Mouse (Mus musculus) hindbrain, embryonic 12.5 days (tissue): ENCODE results near the gene Inpp5f. TPM values are rescaled to one million over a fixed set of nuclear protein-coding genes. Genes with fewer than 3 reads are reported as not detected.
"Not testable (repeated sequence)": the region's sequence is repeated elsewhere in the genome, so short reads cannot be mapped to it uniquely, and the experiment has no call there.

Experiments used
- ATAC-seq: fragments of 200-750 bp; cut with Nextera tagmentation; 2 replicates; pipeline ENCODE4 v1.8.0; 2017; ENCODE audit warnings: moderate TSS enrichment; ENCODE audit not compliant: low FRiP score
- H3K27ac ChIP-seq: fragments of 300-500 bp; sonication (generic); 2 replicates; pipeline ENCODE4 v1.5.1; 2016; ENCODE audit warnings: mild to moderate bottlenecking
- H3K27me3 ChIP-seq: fragments of 300-500 bp; sonication (generic); 2 replicates; pipeline ENCODE4 v1.6.1; 2016; ENCODE audit warnings: mild to moderate bottlenecking
- H3K36me3 ChIP-seq: fragments of 300-500 bp; sonication (generic); 2 replicates; pipeline ENCODE4 v1.6.1; 2016; ENCODE audit warnings: mild to moderate bottlenecking
- H3K4me1 ChIP-seq: fragments of 300-500 bp; sonication (generic); 2 replicates; pipeline ENCODE4 v1.6.1; 2016
- H3K4me2 ChIP-seq: fragments of 300-500 bp; sonication (generic); replicated peaks from 2 replicates; pipeline ENCODE4 v1.6.1; 2016; ENCODE audit warnings: mild to moderate bottlenecking
- H3K4me3 ChIP-seq: fragments of 300-500 bp; sonication (generic); 2 replicates; pipeline ENCODE4 v1.5.1; 2016; ENCODE audit warnings: mild to moderate bottlenecking
- H3K9ac ChIP-seq: fragments of 300-500 bp; sonication (generic); 2 replicates; pipeline ENCODE4 v1.6.1; 2016; ENCODE audit warnings: mild to moderate bottlenecking, moderate library complexity
- H3K9me3 ChIP-seq: fragments of 300-500 bp; sonication (generic); replicated peaks from 2 replicates; pipeline ENCODE4 v1.6.1; 2016; ENCODE audit warnings: mild to moderate bottlenecking
- WGBS: fragments of 180-500 bp; shearing (Covaris S2); methylation state at CpG from one replicate; pipeline ENCODE4 v1.1.7; 2016; 5-methylcytosine and 5-hydroxymethylcytosine counted together
- polyA plus RNA-seq: library from polyadenylated mRNA; unstranded; fragments of >200 nt; fragmentation: Nextera tagmentation; extraction: Ambion mirVana; gene quantifications from 2 replicates; pipeline ENCODE4 v1.2.1, GENCODE M21; 2016

Inpp5f gene
- polyA plus RNA-seq, 1 experiment from 2014 or later: 140 TPM

DNA sequence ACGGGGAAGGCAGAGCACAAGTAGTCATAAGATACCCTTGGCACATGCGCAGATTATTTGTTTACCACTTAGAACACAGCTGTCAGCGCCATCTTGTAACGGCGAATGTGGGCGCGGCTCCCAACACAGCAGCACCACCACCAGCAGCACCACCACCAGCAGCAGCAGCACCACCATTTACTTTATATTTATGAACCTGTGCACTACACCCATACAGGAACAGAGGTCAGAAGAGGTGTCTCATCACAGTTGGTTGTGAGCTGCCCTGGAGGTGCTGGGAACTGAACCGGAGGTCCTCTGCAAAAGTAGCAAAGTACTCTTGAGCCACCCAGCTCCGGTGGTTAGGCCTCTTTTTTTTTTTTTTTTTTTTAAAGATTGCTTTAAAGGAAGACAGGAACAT is 1.2 kb upstream of the Inpp5f start:
- peaks cover 12% of the 10 kb centered on the region for H3K4me1 ChIP-seq
- not testable (repeated sequence) for H3K9ac ChIP-seq, H3K36me3 ChIP-seq, H3K9me3 ChIP-seq, H3K4me3 ChIP-seq, H3K27ac ChIP-seq, ATAC-seq, H3K27me3 ChIP-seq, H3K4me2 ChIP-seq
- 98% methylated on average over 8 of the region's 9 CpGs for WGBS

GRCm38 (mm10) chr7:128610490-128610889 is 638 bp upstream of the Inpp5f start:
- H3K4me3 ChIP-seq: peak overlapping the region; percentile 65
- H3K9me3 ChIP-seq: no peaks in the 10 kb centered on the region
- peak overlapping the region; percentile 81 for H3K4me2 ChIP-seq
- H3K27me3 ChIP-seq: no peaks in the 10 kb centered on the region
- peak; percentile 32; the same call in 1 of the 2 replicates for ATAC-seq
- 85% methylated on average over 6 of the region's 6 CpGs for WGBS
- H3K9ac ChIP-seq: no peak overlapping the region
- peak overlapping the region; percentile 57; the same call in 1 of the 2 replicates for H3K27ac ChIP-seq
- H3K36me3 ChIP-seq: no peaks in the 10 kb centered on the region
- H3K4me1 ChIP-seq: peaks cover 12% of the 10 kb centered on the region

GRCm38 (mm10) chr7:128611799-128612411 is 777 bp downstream of the Inpp5f start:
- Histone ChIP-seq H3K4me3 (peak overlapping the region; percentile 65), H3K27ac (peak overlapping the region; percentile 79), H3K9ac (peak overlapping the region; percentile 66), H3K4me1 (peaks cover 12% of the 10 kb centered on the region), H3K27me3 (no peaks in the 10 kb centered on the region), H3K4me2 (peak overlapping the region; percentile 81), H3K9me3 (no peaks in the 10 kb centered on the region), H3K36me3 (no peaks in the 10 kb centered on the region)
- ATAC-seq: no peak
- WGBS: 21% methylated on average over 22 of the region's 22 CpGs

- H3K4me1 ChIP-seq: peaks cover 12% of the 10 kb centered on the region
- H3K9me3 ChIP-seq: no peaks in the 10 kb centered on the region
- H3K36me3 ChIP-seq: no peaks in the 10 kb centered on the region
- H3K4me3 ChIP-seq: peak overlapping the region; percentile 65; the same call in 1 of the 2 replicates
- H3K27me3 ChIP-seq: no peaks in the 10 kb centered on the region
- H3K9ac ChIP-seq: no peak overlapping the region
- 80% methylated on average over 12 of the region's 12 CpGs for WGBS
- H3K4me2 ChIP-seq: peak overlapping the region; percentile 81
- H3K27ac ChIP-seq: no peak overlapping the region
- ATAC-seq: no peak
These were observed 1.5 kb downstream of the Inpp5f start for GRCm38 (mm10) chr7:128612521-128613181.

DNA sequence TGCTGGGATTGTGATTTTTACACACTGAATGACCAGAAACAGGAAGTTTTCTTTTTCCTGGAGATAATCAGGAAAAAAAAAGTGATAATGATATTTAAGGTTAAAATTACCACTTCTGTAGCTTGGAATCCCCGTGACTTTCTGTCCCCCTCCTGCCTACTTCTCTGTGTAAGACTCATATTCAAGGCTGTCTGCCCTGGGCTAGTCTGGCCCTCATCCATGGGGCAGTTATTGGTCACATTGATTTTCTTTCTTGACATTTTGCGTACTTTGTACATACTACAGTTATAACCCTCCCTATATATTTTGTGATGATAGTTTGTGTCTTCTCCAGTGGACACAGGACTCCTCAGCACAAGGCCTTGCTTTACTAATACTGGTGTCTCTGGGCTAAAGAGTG is 2.5 kb downstream of the Inpp5f start:
- H3K9me3 ChIP-seq: no peaks in the 10 kb centered on the region
- no peaks in the 10 kb centered on the region for H3K27me3 ChIP-seq
- H3K9ac ChIP-seq: no peak overlapping the region
- peaks cover 12% of the 10 kb centered on the region for H3K4me1 ChIP-seq
- no peak overlapping the region for H3K4me2 ChIP-seq
- WGBS: 87% methylated on average over 2 of the region's 2 CpGs
- no peak overlapping the region for H3K4me3 ChIP-seq
- no peak for ATAC-seq
- H3K36me3 ChIP-seq: no peaks in the 10 kb centered on the region
- no peak overlapping the region for H3K27ac ChIP-seq

GRCm38 (mm10) chr7:128617587-128617986 is 6.5 kb downstream of the Inpp5f start:
- H3K27me3 ChIP-seq: no peaks in the 10 kb centered on the region
- H3K4me1 ChIP-seq: 0 out of 2 replicates have a peak, but pooled peaks cover 8% of the 10 kb centered on the region
- ATAC-seq: no peak
- 88% methylated on average over 1 of the region's 1 CpGs for WGBS
- no peaks in the 10 kb centered on the region for H3K36me3 ChIP-seq
- no peak overlapping the region for H3K4me3 ChIP-seq
- H3K27ac ChIP-seq: no peak overlapping the region
- no peak overlapping the region for H3K4me2 ChIP-seq
- H3K9me3 ChIP-seq: no peaks in the 10 kb centered on the region
- H3K9ac ChIP-seq: no peak overlapping the region

DNA sequence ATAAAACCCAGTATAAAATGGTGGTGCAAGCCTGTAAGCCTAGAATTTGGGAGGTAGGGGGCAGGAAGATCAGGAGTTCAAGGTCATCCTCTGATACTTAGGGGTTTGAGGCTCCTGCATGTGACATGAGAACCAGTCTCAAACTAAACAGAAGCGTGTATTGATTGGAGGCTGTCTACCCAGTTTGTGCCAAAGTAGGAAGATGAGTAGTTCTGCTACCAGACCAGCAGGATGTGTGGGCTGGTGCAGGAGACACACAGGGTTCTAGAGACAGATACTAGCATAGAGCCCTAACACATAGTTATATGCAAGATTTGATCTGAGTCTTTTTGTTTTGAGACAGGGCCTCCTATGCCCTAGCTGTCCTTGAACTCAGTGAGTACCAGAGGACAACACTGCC is 9.1 kb downstream of the Inpp5f start:
- no peak overlapping the region for H3K4me3 ChIP-seq
- no peaks in the 10 kb centered on the region for H3K27me3 ChIP-seq
- WGBS: 96% methylated on average over 1 of the region's 1 CpGs
- ATAC-seq: no peak
- no peaks in the 10 kb centered on the region for H3K36me3 ChIP-seq
- 0 out of 2 replicates have a peak, but pooled peaks cover 7% of the 10 kb centered on the region for H3K4me1 ChIP-seq
- H3K9ac ChIP-seq: no peak overlapping the region
- H3K4me2 ChIP-seq: no peak overlapping the region
- H3K27ac ChIP-seq: no peak overlapping the region
- no peaks in the 10 kb centered on the region for H3K9me3 ChIP-seq

DNA sequence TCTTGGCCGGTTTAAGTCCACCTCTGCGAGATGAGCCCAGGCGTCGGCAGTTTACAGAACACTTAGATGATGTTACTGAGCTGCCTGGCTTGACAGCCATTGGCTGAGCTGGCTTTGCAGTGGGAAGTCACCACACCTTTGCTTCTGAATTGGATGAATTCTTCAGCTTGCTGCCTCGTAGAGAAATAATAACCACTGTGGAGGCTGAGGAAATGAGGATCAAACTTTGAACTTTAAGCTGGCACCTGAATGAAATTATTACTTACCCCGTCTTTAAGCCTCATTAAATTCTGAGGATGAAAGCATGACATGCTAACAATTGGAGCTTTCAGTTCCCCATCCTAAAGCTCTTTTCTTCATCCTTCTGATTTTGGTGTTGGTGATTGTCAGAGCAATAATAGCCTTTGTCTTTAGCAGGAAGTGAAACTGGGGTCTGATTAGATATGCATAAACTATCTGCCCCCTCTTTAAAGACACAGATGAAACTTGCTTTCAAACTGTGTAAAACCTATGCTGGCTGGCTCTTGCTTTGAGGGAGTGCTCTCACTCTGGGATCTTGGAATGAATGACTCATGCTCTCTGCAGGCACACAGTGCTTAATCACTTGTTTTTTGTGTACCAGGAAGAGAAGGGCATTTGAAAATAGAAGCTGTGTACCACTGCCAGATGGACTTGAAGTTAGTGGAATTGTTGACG is 11.3 kb downstream of the Inpp5f start:
- Histone ChIP-seq H3K9ac (no peak overlapping the region), H3K27ac (no peak overlapping the region), H3K9me3 (no peaks in the 10 kb centered on the region), H3K4me1 (0 out of 2 replicates have a peak, but pooled peaks cover 7% of the 10 kb centered on the region), H3K4me3 (no peak overlapping the region), H3K27me3 (no peaks in the 10 kb centered on the region), H3K36me3 (no peaks in the 10 kb centered on the region), H3K4me2 (no peak overlapping the region)
- ATAC-seq: no peak
- WGBS: 61% methylated on average over 7 of the region's 7 CpGs

- 85% methylated on average over 2 of the region's 2 CpGs for WGBS
- Histone ChIP-seq H3K27me3 (no peaks in the 10 kb centered on the region), H3K4me2 (no peak overlapping the region), H3K9me3 (no peaks in the 10 kb centered on the region), H3K4me3 (no peak overlapping the region), H3K4me1 (0 out of 2 replicates have a peak, but pooled peaks cover 7% of the 10 kb centered on the region), H3K9ac (no peak overlapping the region), H3K27ac (no peak overlapping the region), H3K36me3 (no peaks in the 10 kb centered on the region)
- ATAC-seq: no peak
These were observed 11.9 kb downstream of the Inpp5f start for GRCm38 (mm10) chr7:128622994-128623393.

DNA sequence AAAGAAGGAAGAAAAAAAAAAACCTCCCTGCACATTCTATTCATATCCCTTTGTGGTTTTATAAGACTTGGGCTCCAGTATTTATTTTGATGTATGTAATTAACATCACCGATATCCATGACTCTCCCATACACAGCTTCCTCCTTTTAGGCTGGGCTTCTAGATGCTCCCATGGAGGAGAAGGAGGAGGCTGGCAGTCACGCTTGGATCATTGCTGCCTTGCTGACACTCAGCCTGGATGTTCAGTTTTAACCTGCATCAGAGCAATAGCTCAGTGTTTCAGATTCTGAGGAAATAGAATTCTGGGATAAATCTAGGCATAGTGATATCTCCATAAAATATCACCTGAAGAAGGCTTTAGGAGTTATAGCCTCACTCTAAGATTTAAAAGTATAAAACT is 14.3 kb downstream of the Inpp5f start:
- Histone ChIP-seq H3K36me3 (no peaks in the 10 kb centered on the region), H3K27ac (no peak overlapping the region), H3K4me3 (no peak overlapping the region), H3K9ac (no peak overlapping the region), H3K27me3 (no peaks in the 10 kb centered on the region), H3K4me2 (no peak overlapping the region), H3K4me1 (0 out of 2 replicates have a peak, but pooled peaks cover 7% of the 10 kb centered on the region), H3K9me3 (no peaks in the 10 kb centered on the region)
- ATAC-seq: no peak
- WGBS: 91% methylated on average over 2 of the region's 2 CpGs

DNA sequence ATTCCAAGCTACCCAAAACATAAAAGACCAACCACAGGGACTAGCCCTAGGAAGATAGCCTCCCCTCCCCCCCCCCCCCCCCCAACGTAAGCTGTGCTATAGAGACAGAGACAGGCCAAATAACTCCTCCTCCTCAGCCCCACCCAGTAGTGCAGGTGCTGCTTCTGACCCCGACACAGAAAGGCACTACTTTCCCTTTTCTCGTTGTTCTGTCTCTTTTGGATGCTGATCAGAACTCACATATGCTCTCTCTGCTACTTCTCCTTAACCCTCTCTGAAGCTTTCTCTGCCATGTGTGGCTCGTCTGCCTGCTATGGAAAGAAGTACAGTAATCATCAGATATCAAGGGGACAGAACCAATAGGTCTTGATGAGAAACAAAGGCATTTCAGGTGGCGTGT is 15.5 kb downstream of the Inpp5f start:
- Histone ChIP-seq H3K9ac (no peak overlapping the region), H3K9me3 (no peaks in the 10 kb centered on the region), H3K27me3 (no peaks in the 10 kb centered on the region), H3K4me3 (no peak overlapping the region), H3K4me2 (no peak overlapping the region), H3K4me1 (0 out of 2 replicates have a peak, but pooled peaks cover 7% of the 10 kb centered on the region), H3K36me3 (no peaks in the 10 kb centered on the region), H3K27ac (no peak overlapping the region)
- ATAC-seq: no peak
- WGBS: 80% methylated on average over 4 of the region's 5 CpGs

DNA sequence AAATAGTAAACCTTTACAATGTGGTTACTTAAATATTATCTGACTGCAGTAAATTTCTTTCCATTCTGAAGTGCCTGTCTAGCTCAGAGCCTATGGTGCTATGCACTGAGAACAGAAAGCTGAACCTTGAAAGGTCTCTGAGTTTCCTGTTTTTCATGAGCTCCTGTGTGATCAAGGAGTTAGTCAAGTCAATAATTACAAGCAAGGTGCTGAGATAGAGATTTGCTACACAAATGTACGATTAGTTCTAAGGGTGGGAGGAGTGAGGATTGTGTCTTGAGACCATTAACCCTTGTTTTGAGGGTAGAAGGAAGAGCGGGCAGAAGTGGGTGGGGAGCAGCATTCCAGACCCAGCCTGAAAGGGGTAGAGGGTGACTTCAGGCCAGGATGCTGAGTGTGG is 16.1 kb downstream of the Inpp5f start:
- Histone ChIP-seq H3K27me3 (no peaks in the 10 kb centered on the region), H3K4me3 (no peak overlapping the region), H3K4me2 (no peak overlapping the region), H3K36me3 (no peaks in the 10 kb centered on the region), H3K9me3 (no peaks in the 10 kb centered on the region), H3K27ac (no peak overlapping the region), H3K9ac (no peak overlapping the region), H3K4me1 (0 out of 2 replicates have a peak, but pooled peaks cover 5% of the 10 kb centered on the region)
- 87% methylated on average over 2 of the region's 2 CpGs for WGBS
- no peak for ATAC-seq
